Mouse (Mus musculus) lung, adult 2 months (tissue): ENCODE results near the gene Myh14. TPM values are rescaled to one million over a fixed set of nuclear protein-coding genes. Genes with fewer than 3 reads are reported as not detected.

ENCODE experiments used
- DNase-seq: peaks from one replicate; pipeline ENCODE4 v3.0.0; 2022
- H3K4me1 ChIP-seq: fragments of 200-500 bp; 2 replicates; pipeline ENCODE4 v1.6.1; 2011; ENCODE audit warnings: low read length; ENCODE audit not compliant: control insufficient read depth, insufficient read depth
- H3K4me3 ChIP-seq: fragments of 200-500 bp; replicated peaks from 2 replicates; pipeline ENCODE3; 2011; ENCODE audit warnings: low read depth, mild to moderate bottlenecking, control low read depth, low read length; ENCODE audit errors: extremely low read depth
- CTCF ChIP-seq: fragments of 200-500 bp; IDR thresholded peaks from 2 replicates; pipeline ENCODE4 v1.5.1; 2011; ENCODE audit warnings: mild to moderate bottlenecking, low read length, control low read depth; ENCODE audit not compliant: insufficient read depth
- POLR2A ChIP-seq: fragments of 200-500 bp; IDR thresholded peaks from 2 replicates; pipeline ENCODE4 v1.6.1; 2011; ENCODE audit warnings: low read depth, mild to moderate bottlenecking, control low read depth, low read length, borderline replicate concordance; ENCODE audit errors: extremely low read depth
- WGBS: fragments of 180-500 bp; shearing (Covaris S2); methylation state at CpG from one replicate; pipeline ENCODE4 v1.1.7; 2018; 5-methylcytosine and 5-hydroxymethylcytosine counted together
- polyA plus RNA-seq: library from polyadenylated mRNA; depleted of rRNA; stranded (reverse); fragments of >200 nt; gene quantifications from 2 replicates; pipeline ENCODE4 v1.2.3, GENCODE M21; 2012

The Myh14 gene
- polyA plus RNA-seq, 1 experiment = 223 TPM

GRCm38 (mm10) chr7:44587676-44588075 lies 83.0 kb downstream of the Myh14 start:
- WGBS = 40% methylated on average over 6 of the region's 6 CpGs
- H3K4me1 ChIP-seq = peaks cover 10% of the 10 kb centered on the region
- no peak overlapping the region for H3K4me3 ChIP-seq
- DNase-seq = no peak
- TF ChIP-seq POLR2A (no peak), CTCF (no peak)

GRCm38 (mm10) chr7:44586930-44587329 lies 83.7 kb downstream of the Myh14 start:
- Histone ChIP-seq H3K4me1 (peaks cover 15% of the 10 kb centered on the region), H3K4me3 (peak overlapping the region; percentile 8)
- 3% methylated on average over 18 of the region's 18 CpGs for WGBS
- no peak for DNase-seq
- TF ChIP-seq CTCF (no peak), POLR2A (peak; percentile 17; the same call in 1 of the 2 replicates)

- DNase-seq = no peak
- TF ChIP-seq CTCF = no peak
- no peak for TF ChIP-seq POLR2A
- Histone ChIP-seq H3K4me1 (peaks cover 15% of the 10 kb centered on the region), H3K4me3 (no peak overlapping the region)
- 20% methylated on average over 19 of the region's 19 CpGs for WGBS
Observed at GRCm38 (mm10) chr7:44586518-44586917, 84.1 kb downstream of the Myh14 start.

GRCm38 (mm10) chr7:44585606-44586005 lies 85.0 kb downstream of the Myh14 start:
- DNase-seq = no peak
- peaks cover 15% of the 10 kb centered on the region for H3K4me1 ChIP-seq
- 90% methylated on average over 6 of the region's 6 CpGs for WGBS
- TF ChIP-seq POLR2A (0 out of 2 replicates have a peak, but pooled peaks have one; percentile 23), CTCF (no peak)
- H3K4me3 ChIP-seq = no peak overlapping the region

GRCm38 (mm10) chr7:44584921-44585320 lies 85.7 kb downstream of the Myh14 start:
- TF ChIP-seq CTCF (no peak), POLR2A (no peak)
- DNase-seq = no peak
- H3K4me1 ChIP-seq = peaks cover 15% of the 10 kb centered on the region
- WGBS = 85% methylated on average over 6 of the region's 6 CpGs
- H3K4me3 ChIP-seq = no peak overlapping the region

GRCm38 (mm10) chr7:44584265-44584804 lies 86.3 kb downstream of the Myh14 start:
- DNase-seq = no peak
- TF ChIP-seq POLR2A (no peak), CTCF (no peak)
- Histone ChIP-seq H3K4me1 (peaks cover 13% of the 10 kb centered on the region), H3K4me3 (no peak overlapping the region)
- 48% methylated on average over 4 of the region's 4 CpGs for WGBS

- H3K4me1 ChIP-seq = peaks cover 11% of the 10 kb centered on the region
- TF ChIP-seq POLR2A = no peak; the same call in 1 of the 2 replicates
- TF ChIP-seq CTCF = no peak
- H3K4me3 ChIP-seq = no peak overlapping the region
- DNase-seq = no peak
- WGBS = 42% methylated on average over 1 of the region's 1 CpGs
Observed at GRCm38 (mm10) chr7:44583146-44583545, 87.5 kb downstream of the Myh14 start.

GRCm38 (mm10) chr7:44582709-44583108 lies 87.9 kb downstream of the Myh14 start:
- TF ChIP-seq CTCF (no peak), POLR2A (no peak)
- WGBS = 35% methylated on average over 5 of the region's 5 CpGs

GRCm38 (mm10) chr7:44581637-44582036 lies 89.0 kb downstream of the Myh14 start:
- WGBS = 75% methylated on average over 6 of the region's 6 CpGs
- Histone ChIP-seq H3K4me1 (peaks cover 8% of the 10 kb centered on the region), H3K4me3 (no peak overlapping the region)
- TF ChIP-seq CTCF = no peak
- TF ChIP-seq POLR2A = no peak
- no peak for DNase-seq

More at GRCm38 (mm10) chr7:44582709-44583108, 87.9 kb downstream of the Myh14 start:
- Histone ChIP-seq H3K4me3 (no peak overlapping the region), H3K4me1 (peaks cover 11% of the 10 kb centered on the region)
- no peak for DNase-seq

- DNase-seq = no peak
- TF ChIP-seq CTCF = no peak
- TF ChIP-seq POLR2A = no peak
- WGBS = 29% methylated on average over 5 of the region's 5 CpGs
- H3K4me1 ChIP-seq = no peaks in the 10 kb centered on the region; the same call in 1 of the 2 replicates
- H3K4me3 ChIP-seq = no peak overlapping the region
Observed at GRCm38 (mm10) chr7:44576333-44576844, 94.3 kb downstream of the Myh14 start.

- TF ChIP-seq POLR2A = no peak
- TF ChIP-seq CTCF = no peak
- Histone ChIP-seq H3K4me3 (peak overlapping the region; percentile 59), H3K4me1 (no peaks in the 10 kb centered on the region; the same call in 1 of the 2 replicates)
- no peak for DNase-seq
- WGBS = 57% methylated on average over 5 of the region's 5 CpGs
Observed at GRCm38 (mm10) chr7:44572956-44573484, 97.6 kb downstream of the Myh14 start.
